Mouse (Mus musculus): ENCODE data around the gene Defa26. TPM values are rescaled to one million over a fixed set of nuclear protein-coding genes. Genes with fewer than 3 reads are reported as not detected.
"Not testable (repeated sequence)": the region's sequence is repeated elsewhere in the genome, so short reads cannot be mapped to it uniquely, and the experiment has no call there.

The Defa26 gene
- not detected in 2 replicates for polyA plus RNA-seq (2015; fragmentation: Nextera tagmentation; extraction: Ambion mirVana)

DNA sequence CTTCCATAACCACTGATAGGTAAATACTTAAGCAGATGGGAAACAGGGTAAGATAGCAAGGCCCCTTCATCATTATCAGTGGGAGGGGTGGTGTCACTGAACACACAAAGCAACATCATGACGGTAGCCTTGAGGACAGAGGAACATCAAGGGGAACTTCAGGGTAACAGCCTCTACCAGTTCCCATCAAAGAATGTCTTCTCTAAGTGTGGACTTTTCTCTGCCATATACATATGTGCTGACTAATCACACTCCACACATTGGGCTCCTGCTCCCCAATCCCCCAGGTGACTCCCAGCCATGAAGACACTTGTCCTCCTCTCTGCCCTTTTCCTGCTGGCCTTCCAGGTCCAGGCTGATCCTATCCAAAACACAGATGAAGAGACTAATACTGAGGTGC lies at the start of gene Defa26:
Gene Defa26 (plus strand): TSS at position 301 of the 400 bp plus-strand sequence.
- not testable (repeated sequence) for H3K4me3 ChIP-seq (ENCODE audit: low read depth, low read length); DNase-seq (ENCODE audit: low spot score); H3K27ac ChIP-seq (replicated peaks); H3K27me3 ChIP-seq (ENCODE audit: control insufficient read depth, insufficient read depth, low read length); H3K36me3 ChIP-seq (ENCODE audit: control insufficient read depth, insufficient read depth, low read length); ATAC-seq (ENCODE audit: low FRiP score, low TSS enrichment); H3K9ac ChIP-seq (ENCODE audit: low read length); H3K9me3 ChIP-seq (ENCODE audit: control insufficient read depth, low read length); H3K4me2 ChIP-seq (replicated peaks; ENCODE audit: low read depth); H3K4me1 ChIP-seq (replicated peaks; ENCODE audit: control insufficient read depth, insufficient read depth)
- WGBS = no CpG with 5 or more reads among the region's 1 CpGs

DNA sequence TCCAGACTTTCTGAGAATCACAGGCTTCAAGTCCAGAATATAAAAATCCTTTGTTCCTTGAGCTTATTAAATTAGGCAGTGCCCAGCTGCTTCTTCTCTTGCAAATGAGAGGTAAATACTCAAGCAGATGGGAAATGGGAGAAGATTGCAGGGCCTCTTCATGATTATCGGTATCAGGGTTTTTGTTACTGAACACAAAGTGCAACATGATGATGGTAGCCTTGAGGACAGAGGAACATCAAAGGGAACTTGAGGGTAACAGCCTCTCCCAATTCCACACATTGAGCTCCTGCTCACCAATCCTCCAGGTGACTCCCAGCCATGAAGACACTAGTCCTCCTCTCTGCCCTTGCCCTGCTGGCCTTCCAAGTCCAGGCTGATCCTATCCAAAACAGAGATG lies 35.3 kb upstream of the Defa26 start, which contains the start of gene Defa28:
Gene Defa28 (plus strand): TSS at position 301 of the 400 bp plus-strand sequence.
- H3K4me1 ChIP-seq (replicated peaks; ENCODE audit: control insufficient read depth, insufficient read depth); H3K9ac ChIP-seq (ENCODE audit: low read length); H3K9me3 ChIP-seq (ENCODE audit: control insufficient read depth, low read length); H3K4me2 ChIP-seq (replicated peaks; ENCODE audit: low read depth); DNase-seq (ENCODE audit: low spot score); H3K27me3 ChIP-seq (ENCODE audit: control insufficient read depth, insufficient read depth, low read length); H3K27ac ChIP-seq (replicated peaks); ATAC-seq (ENCODE audit: low FRiP score, low TSS enrichment); H3K36me3 ChIP-seq (ENCODE audit: control insufficient read depth, insufficient read depth, low read length); H3K4me3 ChIP-seq (ENCODE audit: low read depth, low read length): not testable (repeated sequence)
- WGBS = no CpG with 5 or more reads among the region's 1 CpGs

DNA sequence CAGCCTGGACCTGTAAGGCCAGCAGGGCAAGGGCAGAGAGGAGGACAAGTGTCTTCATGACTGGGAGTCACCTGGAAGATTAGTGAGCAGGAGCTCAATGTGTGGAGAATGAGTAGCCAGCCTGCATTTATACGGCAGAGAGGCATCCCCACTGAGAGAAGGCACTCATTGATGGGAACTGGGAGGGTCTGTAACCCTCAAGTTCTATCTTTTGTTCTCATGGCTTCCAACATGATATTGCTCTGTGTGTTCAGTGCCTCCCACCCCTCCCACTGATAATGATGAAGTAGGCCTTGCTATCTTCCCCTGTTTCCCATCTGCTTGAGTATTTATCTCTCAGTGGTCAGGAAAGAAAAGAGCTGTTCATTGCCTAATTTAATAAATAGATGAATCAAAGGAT lies 23.6 kb upstream of the Defa26 start, which contains the start of gene Gm7861:
Gene Gm7861 (minus strand): TSS at position 101 of the 400 bp plus-strand sequence.
- H3K27me3 ChIP-seq (ENCODE audit: control insufficient read depth, insufficient read depth, low read length); H3K9ac ChIP-seq (ENCODE audit: low read length); H3K9me3 ChIP-seq (ENCODE audit: control insufficient read depth, low read length); H3K4me1 ChIP-seq (replicated peaks; ENCODE audit: control insufficient read depth, insufficient read depth); H3K4me2 ChIP-seq (replicated peaks; ENCODE audit: low read depth); H3K36me3 ChIP-seq (ENCODE audit: control insufficient read depth, insufficient read depth, low read length); ATAC-seq (ENCODE audit: low FRiP score, low TSS enrichment); H3K27ac ChIP-seq (replicated peaks); DNase-seq (ENCODE audit: low spot score); H3K4me3 ChIP-seq (ENCODE audit: low read depth, low read length): not testable (repeated sequence)
- no CpG with 5 or more reads among the region's 1 CpGs for WGBS

DNA sequence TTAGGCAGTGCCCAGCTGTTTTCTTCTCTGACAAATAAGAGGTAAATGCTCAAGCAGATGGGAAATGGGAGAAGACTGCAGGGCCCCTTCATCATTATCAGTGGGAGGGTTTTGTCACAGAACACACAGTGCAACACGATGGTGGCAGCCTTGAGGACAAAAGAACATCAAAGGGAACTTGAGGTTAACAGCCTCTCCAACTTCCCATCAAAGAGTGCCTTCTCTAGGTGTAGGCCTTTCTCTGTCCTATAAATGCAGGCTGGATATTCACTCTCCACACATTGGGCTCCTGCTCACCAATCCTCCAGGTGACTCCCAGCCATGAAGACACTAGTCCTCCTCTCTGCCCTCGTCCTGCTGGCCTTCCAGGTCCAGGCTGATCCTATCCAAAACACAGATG lies 37.5 kb downstream of the Defa26 start, which contains the start of gene Defa17:
Gene Defa17 (plus strand): TSS at position 301 of the 400 bp plus-strand sequence.
- DNase-seq (ENCODE audit: low spot score); H3K36me3 ChIP-seq (ENCODE audit: control insufficient read depth, insufficient read depth, low read length); H3K4me1 ChIP-seq (replicated peaks; ENCODE audit: control insufficient read depth, insufficient read depth); H3K4me3 ChIP-seq (ENCODE audit: low read depth, low read length); H3K9me3 ChIP-seq (ENCODE audit: control insufficient read depth, low read length); H3K27ac ChIP-seq (replicated peaks); H3K9ac ChIP-seq (ENCODE audit: low read length); H3K4me2 ChIP-seq (replicated peaks; ENCODE audit: low read depth); H3K27me3 ChIP-seq (ENCODE audit: control insufficient read depth, insufficient read depth, low read length); ATAC-seq (ENCODE audit: low FRiP score, low TSS enrichment): not testable (repeated sequence)
- WGBS = no CpG with 5 or more reads among the region's 2 CpGs

DNA sequence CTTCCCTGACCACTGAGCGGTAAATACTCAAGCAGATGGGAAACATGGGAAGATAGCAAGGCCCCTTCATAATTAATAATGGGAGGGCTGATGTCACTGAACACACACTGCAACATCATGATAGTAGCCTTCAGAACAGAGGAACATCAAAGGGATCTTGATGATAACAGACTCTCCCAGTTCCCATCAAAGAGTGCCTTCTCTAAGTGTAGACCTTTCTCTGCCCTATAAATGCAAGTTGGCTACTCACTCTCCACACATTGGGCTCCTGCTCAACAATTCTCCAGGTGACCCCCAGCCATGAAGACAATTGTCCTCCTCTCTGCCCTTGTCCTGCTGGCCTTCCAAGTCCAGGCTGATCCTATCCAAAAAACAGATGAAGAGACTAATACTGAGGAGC lies 47.5 kb downstream of the Defa26 start, which contains the start of gene Defa34:
Gene Defa34 (plus strand): TSS at position 301 of the 400 bp plus-strand sequence.
- DNase-seq (ENCODE audit: low spot score); H3K9ac ChIP-seq (ENCODE audit: low read length); H3K4me3 ChIP-seq (ENCODE audit: low read depth, low read length); H3K36me3 ChIP-seq (ENCODE audit: control insufficient read depth, insufficient read depth, low read length); H3K9me3 ChIP-seq (ENCODE audit: control insufficient read depth, low read length); ATAC-seq (ENCODE audit: low FRiP score, low TSS enrichment); H3K27me3 ChIP-seq (ENCODE audit: control insufficient read depth, insufficient read depth, low read length); H3K27ac ChIP-seq (replicated peaks); H3K4me1 ChIP-seq (replicated peaks; ENCODE audit: control insufficient read depth, insufficient read depth); H3K4me2 ChIP-seq (replicated peaks; ENCODE audit: low read depth): not testable (repeated sequence)
- 67% methylated on average over 1 of the region's 1 CpGs for WGBS

Other genes with a start within 250 kb of the Defa26 start
- not detected in 2 replicates for gene Defa2, start 239.7 kb upstream of the Defa26 start, polyA plus RNA-seq (2015; fragmentation: Nextera tagmentation; extraction: Ambion mirVana)
- gene Defa33, start 226.4 kb upstream of the Defa26 start, polyA plus RNA-seq (2015; fragmentation: Nextera tagmentation; extraction: Ambion mirVana) = not detected in 2 replicates
- not detected in 2 replicates for gene Defa36, start 190.8 kb upstream of the Defa26 start, polyA plus RNA-seq (2015; fragmentation: Nextera tagmentation; extraction: Ambion mirVana)
- gene Gm7849, start 161.6 kb upstream of the Defa26 start, polyA plus RNA-seq (2015; fragmentation: Nextera tagmentation; extraction: Ambion mirVana) = not detected in 2 replicates
- not detected in 2 replicates for gene Defa20, start 108.9 kb upstream of the Defa26 start, polyA plus RNA-seq (2015; fragmentation: Nextera tagmentation; extraction: Ambion mirVana)
- gene Defa32, start 89.2 kb upstream of the Defa26 start, polyA plus RNA-seq (2015; fragmentation: Nextera tagmentation; extraction: Ambion mirVana) = not detected in 2 replicates
- gene Defa37, start 52.8 kb upstream of the Defa26 start, polyA plus RNA-seq (2015; fragmentation: Nextera tagmentation; extraction: Ambion mirVana) = not detected in 2 replicates
- gene Defa28, start 35.2 kb upstream of the Defa26 start, polyA plus RNA-seq (2015; fragmentation: Nextera tagmentation; extraction: Ambion mirVana) = not detected in 2 replicates
- gene Gm7861, start 23.7 kb upstream of the Defa26 start, polyA plus RNA-seq (2015; fragmentation: Nextera tagmentation; extraction: Ambion mirVana) = not detected in 2 replicates
- not detected in 2 replicates for gene Defa17, start 37.6 kb downstream of the Defa26 start, polyA plus RNA-seq (2015; fragmentation: Nextera tagmentation; extraction: Ambion mirVana)
- not detected in 2 replicates for gene Defa34, start 47.6 kb downstream of the Defa26 start, polyA plus RNA-seq (2015; fragmentation: Nextera tagmentation; extraction: Ambion mirVana)
- not detected in 2 replicates for gene AY761184, start 85.5 kb downstream of the Defa26 start, polyA plus RNA-seq (2015; fragmentation: Nextera tagmentation; extraction: Ambion mirVana)
- not detected in 2 replicates for gene Defa24, start 116.3 kb downstream of the Defa26 start, polyA plus RNA-seq (2015; fragmentation: Nextera tagmentation; extraction: Ambion mirVana)
- not detected in 2 replicates for gene Defb50, start 205.4 kb downstream of the Defa26 start, polyA plus RNA-seq (2015; fragmentation: Nextera tagmentation; extraction: Ambion mirVana)
- not detected in 2 replicates for gene Defb2, start 221.7 kb downstream of the Defa26 start, polyA plus RNA-seq (2015; fragmentation: Nextera tagmentation; extraction: Ambion mirVana)
- gene Defb10, start 240.7 kb downstream of the Defa26 start, polyA plus RNA-seq (2015; fragmentation: Nextera tagmentation; extraction: Ambion mirVana) = not detected in 2 replicates